Mouse (Mus musculus): ENCODE measurements around the gene Trim58.

Trim58 gene

GRCm38 (mm10) chr11:58643350-58643749 is 3.1 kb downstream of the Trim58 start:
- no peak for DNase-seq (ENCODE audit: low read depth, low spot score)

- no peak for DNase-seq (ENCODE audit: low read depth, low spot score)
These were observed 14.9 kb downstream of the Trim58 start for GRCm38 (mm10) chr11:58655151-58655550.

- DNase-seq (ENCODE audit: low read depth, low spot score), result no peak
These were observed 18.3 kb downstream of the Trim58 start, which contains the start of gene Olfr322 for GRCm38 (mm10) chr11:58658596-58658995. Olfr322 (plus strand) TSS chr11:58658782.

GRCm38 (mm10) chr11:58669252-58669651 is 29.0 kb downstream of the Trim58 start:
- DNase-seq (ENCODE audit: low read depth, low spot score), result no peak

- DNase-seq (ENCODE audit: low read depth, low spot score), result no peak
These were observed 31.6 kb downstream of the Trim58 start for GRCm38 (mm10) chr11:58671825-58672224.

- no peak for DNase-seq (ENCODE audit: low read depth, low spot score)
These were observed 40.5 kb downstream of the Trim58 start, which contains the start of gene Olfr320 for GRCm38 (mm10) chr11:58680799-58681198. Olfr320 (plus strand) TSS chr11:58681099.

- no peak for DNase-seq (ENCODE audit: low read depth, low spot score)
These were observed 58.6 kb downstream of the Trim58 start, which contains the start of gene Olfr319 for GRCm38 (mm10) chr11:58698862-58699261. Olfr319 (plus strand) TSS chr11:58699162.

Measured in retina, postnatal 7 days (tissue).